Mouse (Mus musculus) cerebellum, adult 2 months (tissue): Measurements from ENCODE around the gene Perm1. TPM values are rescaled to one million over a fixed set of nuclear protein-coding genes. Genes with fewer than 3 reads are reported as not detected.

Experiments used
- DNase-seq, 2 experiments: peaks; one replicate each; pipeline ENCODE4 v3.0.0; 2021
- H3K27ac ChIP-seq: fragments of 200-500 bp; 2 replicates; pipeline ENCODE4 v1.5.1; 2012; ENCODE audit warnings: low read length, control low read depth, inconsistent platforms; ENCODE audit not compliant: insufficient read depth
- H3K27me3 ChIP-seq: fragments of 200-500 bp; 2 replicates; pipeline ENCODE4 v1.6.1; 2012; ENCODE audit warnings: inconsistent platforms, mild to moderate bottlenecking, low read length, moderate library complexity; ENCODE audit not compliant: control insufficient read depth, insufficient read depth
- H3K4me1 ChIP-seq: fragments of 200-500 bp; 2 replicates; pipeline ENCODE4 v1.6.1; 2011; ENCODE audit warnings: low read length; ENCODE audit not compliant: control insufficient read depth, insufficient read depth
- H3K4me3 ChIP-seq: fragments of 200-500 bp; replicated peaks from 2 replicates; pipeline ENCODE3; 2011; ENCODE audit warnings: mild to moderate bottlenecking, low read depth, low read length, control low read depth; ENCODE audit not compliant: insufficient read depth
- CTCF ChIP-seq: fragments of 200-500 bp; IDR thresholded peaks from 2 replicates; pipeline ENCODE4 v1.5.1; 2011; ENCODE audit warnings: low read depth, mild to moderate bottlenecking, control low read depth, low read length, moderate library complexity, borderline replicate concordance; ENCODE audit not compliant: insufficient read depth
- POLR2A ChIP-seq: fragments of 200-500 bp; IDR thresholded peaks from 2 replicates; pipeline ENCODE4 v1.6.1; 2011; ENCODE audit warnings: low read length, control low read depth, borderline replicate concordance; ENCODE audit not compliant: insufficient read depth
- WGBS: fragments of 180-500 bp; shearing (Covaris S2); methylation state at CpG from one replicate; pipeline ENCODE4 v1.1.7; 2018; 5-methylcytosine and 5-hydroxymethylcytosine counted together
- polyA plus RNA-seq: library from polyadenylated mRNA; depleted of rRNA; stranded (reverse); fragments of >200 nt; gene quantifications from 2 replicates; pipeline ENCODE4 v1.2.3, GENCODE M21; 2012

Perm1 gene
- polyA plus RNA-seq, 1 experiment: 1.4 TPM

DNA sequence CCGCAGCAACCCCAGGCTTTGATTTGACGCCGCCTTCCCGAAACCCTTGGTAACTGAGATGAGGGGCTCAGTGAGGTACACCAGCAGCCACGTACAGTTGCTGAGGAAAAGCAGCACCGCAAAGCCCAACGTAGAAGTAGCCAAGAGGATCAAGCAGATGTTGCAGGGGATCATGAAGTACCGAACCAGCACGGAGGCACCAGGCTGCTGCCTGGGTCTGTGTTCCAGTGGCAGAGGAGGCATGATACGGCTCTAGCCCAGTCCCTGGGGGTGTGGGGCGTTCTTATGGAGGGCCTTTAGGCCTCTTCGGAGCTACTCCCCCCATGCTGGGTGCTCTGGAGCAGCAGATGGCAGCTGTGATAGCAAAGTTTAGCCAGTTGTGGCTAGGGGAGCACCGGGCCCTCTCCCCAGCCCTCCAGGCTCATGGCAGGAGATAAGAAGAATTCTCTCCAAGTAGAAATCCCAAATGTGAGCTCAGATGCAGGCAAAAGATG, 30.2 kb upstream of the Perm1 start:
- Histone ChIP-seq H3K4me3 (peak overlapping the region; percentile 51), H3K27me3 (no peaks in the 10 kb centered on the region), H3K27ac (no peak overlapping the region), H3K4me1 (peaks cover 5% of the 10 kb centered on the region; the same call in 1 of the 2 replicates)
- WGBS: 68% methylated on average over 13 of the region's 13 CpGs
- DNase-seq: peak in 1 of 2 experiments; percentile 27
- no peak for TF ChIP-seq CTCF
- TF ChIP-seq POLR2A: no peak

DNA sequence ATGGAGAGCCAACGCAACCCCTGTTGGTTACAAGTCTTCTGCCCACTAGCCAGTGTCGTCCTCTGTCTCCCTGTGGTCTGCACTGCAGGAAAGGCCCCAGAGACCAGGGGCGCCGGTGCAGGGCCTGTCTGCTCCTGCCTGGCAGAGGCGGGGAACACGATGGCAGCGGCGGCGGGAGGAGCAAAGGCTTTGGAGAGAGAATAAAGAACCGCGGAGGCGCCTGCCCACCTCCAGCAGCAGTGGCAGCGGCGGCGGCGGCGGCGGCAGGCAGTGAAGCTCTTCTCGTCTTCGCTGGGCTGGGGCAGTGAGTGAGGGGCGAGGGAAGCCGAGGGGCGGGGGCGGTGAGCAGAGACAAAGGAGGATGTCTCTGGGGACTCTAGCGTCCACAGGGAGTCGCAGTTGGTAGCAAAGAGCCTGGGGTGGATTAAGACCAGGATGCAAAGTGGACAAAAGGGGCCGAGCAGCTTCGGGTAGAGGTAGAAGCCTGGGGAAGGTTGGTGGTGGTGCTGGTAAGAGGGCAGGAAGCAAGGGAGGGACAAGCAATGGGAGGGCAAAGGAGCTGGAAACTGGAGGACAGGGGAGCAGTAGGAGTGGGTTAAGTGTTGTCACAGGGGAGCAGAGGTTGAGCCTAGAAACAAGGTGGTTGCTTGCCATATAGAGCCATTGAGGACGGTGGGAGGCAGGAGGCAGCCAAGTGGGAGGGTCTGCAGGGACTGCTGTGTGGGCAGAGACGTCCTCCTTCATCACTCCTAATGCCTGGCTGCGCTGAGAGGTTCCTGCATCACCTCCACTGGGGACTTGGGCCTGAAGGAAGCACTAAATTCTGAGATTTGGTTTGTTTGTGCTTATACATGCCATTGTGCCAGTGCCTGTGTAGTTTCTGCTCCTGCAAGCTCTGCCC, 29.5 kb upstream of the Perm1 start:
- TF ChIP-seq POLR2A (no peak), CTCF (no peak)
- Histone ChIP-seq H3K4me1 (peaks cover 5% of the 10 kb centered on the region; the same call in 1 of the 2 replicates), H3K27ac (no peak overlapping the region), H3K4me3 (peak overlapping the region; percentile 51), H3K27me3 (no peaks in the 10 kb centered on the region)
- WGBS: 22% methylated on average over 31 of the region's 31 CpGs
- DNase-seq: peak; percentile 39 to 53

DNA sequence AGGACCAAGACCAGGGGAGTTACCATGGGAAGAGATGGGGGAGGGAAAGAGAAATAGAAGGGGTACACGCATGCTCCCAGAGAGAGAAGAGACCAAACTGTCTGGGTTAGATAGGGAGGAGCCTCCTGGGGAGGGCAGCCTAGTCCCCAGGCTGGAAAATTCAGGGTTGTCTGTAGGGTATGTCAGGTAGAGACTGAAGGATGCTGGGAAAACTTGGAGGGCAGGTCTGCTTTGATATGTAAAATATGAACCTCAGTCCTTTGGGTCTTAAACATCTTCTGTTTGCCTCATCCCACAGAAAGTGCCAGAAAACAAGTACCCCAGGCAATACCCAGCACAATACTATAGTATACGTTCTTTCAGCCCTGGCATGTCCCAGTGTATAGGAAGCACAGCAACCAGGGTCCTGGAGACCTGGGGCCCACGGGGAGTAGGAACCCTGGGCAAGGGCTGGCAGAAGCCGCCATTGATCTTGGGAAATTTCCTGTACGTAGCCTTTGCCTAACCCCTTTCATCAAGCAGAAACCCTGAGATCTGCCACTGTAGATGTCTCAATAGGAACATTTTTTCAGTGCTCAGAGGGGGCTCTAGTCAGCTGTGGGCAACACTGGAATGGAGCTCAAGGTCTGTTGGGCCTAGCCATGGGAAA, 27.4 kb upstream of the Perm1 start:
- peaks cover 5% of the 10 kb centered on the region for H3K4me1 ChIP-seq
- no peak for DNase-seq
- no peak overlapping the region for H3K4me3 ChIP-seq
- 68% methylated on average over 5 of the region's 5 CpGs for WGBS
- TF ChIP-seq POLR2A: no peak
- no peak for TF ChIP-seq CTCF
- no peak overlapping the region for H3K27ac ChIP-seq
- H3K27me3 ChIP-seq: no peaks in the 10 kb centered on the region

DNA sequence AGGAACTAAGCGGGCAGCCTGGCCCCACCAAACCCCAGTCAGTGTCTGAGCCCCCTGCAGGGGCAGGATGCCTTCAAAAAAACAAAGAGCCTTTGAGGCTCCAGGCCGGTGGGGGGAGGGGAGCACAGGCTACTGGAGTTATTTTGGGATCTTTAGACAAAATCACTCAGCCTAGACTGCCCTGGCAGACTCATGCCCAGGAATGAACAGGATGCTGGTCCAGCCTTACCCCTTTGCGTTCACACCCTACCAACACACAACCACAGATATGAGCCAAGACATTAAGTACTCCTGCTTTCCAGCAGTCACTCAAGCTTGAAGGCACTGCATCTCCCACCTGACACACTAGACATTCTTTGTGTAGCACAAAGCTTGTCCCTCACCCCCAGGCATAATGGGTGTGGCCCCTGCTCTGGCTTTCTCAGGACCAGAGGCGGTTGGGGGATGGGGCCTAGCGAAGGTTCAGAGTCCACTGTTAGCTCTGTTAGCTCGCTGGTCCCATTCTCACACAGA, 26.8 kb upstream of the Perm1 start:
- Histone ChIP-seq H3K4me3 (no peak overlapping the region), H3K27ac (peak overlapping the region; percentile 33; the same call in 1 of the 2 replicates), H3K4me1 (peaks cover 5% of the 10 kb centered on the region), H3K27me3 (no peaks in the 10 kb centered on the region)
- TF ChIP-seq POLR2A: no peak
- no peak for TF ChIP-seq CTCF
- no peak for DNase-seq
- 53% methylated on average over 6 of the region's 6 CpGs for WGBS

DNA sequence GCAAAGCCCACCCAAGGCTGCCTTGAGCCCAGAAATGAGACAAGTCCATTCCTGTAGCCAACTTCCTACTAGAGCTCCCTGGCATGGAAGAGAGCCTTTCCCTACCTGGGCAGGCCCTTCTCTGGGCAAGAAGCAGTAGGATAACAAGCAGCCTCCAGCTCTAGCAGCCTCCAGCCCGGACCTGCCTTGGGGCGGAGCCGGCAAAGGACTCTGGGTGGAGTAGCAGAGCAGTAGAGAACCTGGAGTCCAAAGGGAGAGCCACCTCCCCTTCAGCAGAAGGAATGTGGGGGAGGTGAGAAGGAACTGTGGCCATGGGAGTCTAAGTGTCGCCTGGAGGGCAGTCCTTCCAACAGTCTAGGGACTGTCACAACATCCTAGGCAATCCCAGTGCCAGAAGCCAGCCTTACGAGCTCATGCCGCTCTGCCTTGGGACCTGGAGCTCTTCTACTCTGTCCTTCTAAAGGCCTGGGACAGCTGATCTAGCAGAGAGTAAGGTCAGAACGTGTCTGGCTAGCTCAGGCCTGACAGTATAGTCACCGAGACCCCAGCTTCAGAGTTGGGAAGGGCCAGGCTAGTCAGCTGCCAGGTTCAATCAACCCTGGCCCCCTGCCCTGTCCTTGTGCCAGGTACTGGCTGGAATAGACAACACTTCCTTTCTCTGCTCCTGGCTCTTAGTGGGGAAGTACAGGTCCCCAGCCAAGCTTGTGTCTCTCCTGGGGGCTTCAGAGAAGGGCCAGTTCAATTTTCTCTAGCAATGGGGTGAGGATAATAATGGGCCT, 23.1 kb upstream of the Perm1 start:
- H3K4me1 ChIP-seq: peaks cover 3% of the 10 kb centered on the region; the same call in 1 of the 2 replicates
- H3K27me3 ChIP-seq: no peaks in the 10 kb centered on the region
- WGBS: 40% methylated on average over 8 of the region's 8 CpGs
- TF ChIP-seq CTCF: no peak
- TF ChIP-seq POLR2A: no peak
- no peak overlapping the region for H3K4me3 ChIP-seq
- H3K27ac ChIP-seq: no peak overlapping the region
- no peak for DNase-seq

DNA sequence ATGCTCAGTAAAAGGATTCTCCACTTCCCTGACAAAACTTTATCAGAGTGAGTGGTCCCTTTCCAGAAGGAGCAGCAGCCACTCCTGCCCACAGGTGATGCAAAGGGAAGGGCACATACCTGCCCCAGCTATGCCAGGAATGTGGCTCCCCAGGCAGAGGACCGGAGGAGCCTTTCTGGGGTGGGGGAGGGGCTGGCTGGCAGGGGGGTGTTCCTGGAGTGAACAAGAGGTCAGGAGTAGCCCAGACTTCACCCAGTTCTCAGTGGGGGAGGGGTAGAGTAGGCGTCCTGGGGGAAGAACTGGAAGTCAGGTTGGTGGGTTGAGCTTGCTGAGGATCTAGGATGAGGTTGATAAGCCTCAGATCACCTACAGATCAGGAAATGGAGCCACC, 22.5 kb upstream of the Perm1 start:
- Histone ChIP-seq H3K27me3 (no peaks in the 10 kb centered on the region), H3K27ac (no peak overlapping the region), H3K4me3 (no peak overlapping the region), H3K4me1 (peaks cover 3% of the 10 kb centered on the region; the same call in 1 of the 2 replicates)
- no peak for DNase-seq
- WGBS: 38% methylated on average over 2 of the region's 2 CpGs
- no peak for TF ChIP-seq CTCF
- TF ChIP-seq POLR2A: no peak

DNA sequence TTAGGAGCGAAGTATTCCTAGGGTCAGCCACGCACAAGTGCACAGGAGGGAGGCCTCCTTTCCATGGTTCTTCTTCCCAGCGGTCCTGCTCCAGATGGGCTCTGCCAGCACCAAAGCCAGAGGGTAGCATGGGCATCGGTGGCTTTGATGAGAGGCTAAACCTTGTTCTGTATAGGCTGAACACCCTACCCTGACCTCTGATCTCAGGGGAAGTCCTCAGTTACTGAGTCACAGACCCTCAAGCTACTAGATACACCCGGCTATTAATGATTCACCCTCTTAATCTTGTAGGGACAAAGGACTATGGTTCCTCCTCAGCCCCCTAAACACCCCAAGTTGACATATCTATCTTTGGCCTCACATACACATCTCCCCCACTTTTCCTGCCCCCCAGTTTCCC, 21.8 kb upstream of the Perm1 start:
- H3K4me3 ChIP-seq: no peak overlapping the region
- DNase-seq: no peak
- H3K27me3 ChIP-seq: no peaks in the 10 kb centered on the region
- H3K4me1 ChIP-seq: peaks cover 2% of the 10 kb centered on the region; the same call in 1 of the 2 replicates
- TF ChIP-seq CTCF (no peak), POLR2A (no peak)
- 76% methylated on average over 5 of the region's 5 CpGs for WGBS
- H3K27ac ChIP-seq: no peak overlapping the region
